ENCODE assay signal across 8 mouse cellular contexts in the genomic region with DNA sequence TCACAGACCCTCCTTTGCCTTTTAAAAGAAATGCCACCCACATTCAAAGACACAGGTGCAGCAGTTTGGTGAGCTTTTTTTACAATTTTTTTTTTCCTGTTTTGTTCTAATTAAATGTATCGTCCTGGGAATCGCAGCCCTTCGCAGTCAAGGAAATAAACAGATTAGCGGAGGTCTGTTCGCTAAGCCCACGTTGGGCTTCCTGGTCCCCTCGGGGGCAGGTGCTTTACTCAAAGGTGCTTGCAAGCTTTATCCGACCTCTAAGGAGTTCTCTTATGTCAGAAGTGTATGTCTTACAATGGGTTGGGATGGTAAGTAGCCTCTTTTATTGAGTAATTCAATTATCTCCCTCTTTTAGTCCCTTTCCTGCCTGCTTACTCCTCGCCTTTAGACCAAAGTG. TPM values are rescaled to one million over a fixed set of nuclear protein-coding genes. Genes with fewer than 3 reads are reported as not detected.
DNase-seq lines count a peak whose midpoint lies in the region; ATAC-seq and TF ChIP-seq lines count a peak whose summit lies in the region.

No protein-coding gene starts in this region.

- H3K4me3 ChIP-seq in cortical plate, adult 2 months (ENCODE audit: insufficient read depth, low read length), result peak overlapping the region; percentile 95
- peak overlapping the region; percentile 86 for H3K4me3 ChIP-seq in hindbrain, embryonic 11.5 days (ENCODE audit: low read depth, low read length)
- peak overlapping the region; percentile 92 for H3K4me3 ChIP-seq in midbrain, embryonic 12.5 days

- 4% methylated on average over 9 of the region's 9 CpGs for WGBS in hindbrain, embryonic 11.5 days
- under 1% methylated on average over 9 of the region's 9 CpGs for WGBS in midbrain, embryonic 12.5 days

- no peaks in the 10 kb centered on the region; the same call in 1 of the 2 replicates for H3K36me3 ChIP-seq in hindbrain, embryonic 11.5 days (ENCODE audit: control insufficient read depth, insufficient read depth, low read length)
- no peaks in the 10 kb centered on the region for H3K36me3 ChIP-seq in midbrain, embryonic 12.5 days

- intact Hi-C loops in left cerebral cortex, postnatal 25 days (cut with DNase I), result loop anchor here (5.0 kb wide), 1 partner anchor 415 kb away; the partner anchor contains the start of genes Fkrp and Strn4

- no peak for TF ChIP-seq POLR2A in cortical plate, adult 2 months (IDR thresholded peaks at IDR 0.05; ENCODE audit: extremely low read depth, insufficient read depth, low read length)

- ATAC-seq in hindbrain, embryonic 11.5 days (ENCODE audit: low FRiP score), result no peak
- ATAC-seq in midbrain, embryonic 12.5 days (ENCODE audit: low FRiP score, low read depth), result no peak
- ATAC-seq in monocyte, adult 5-6 weeks (replicated peaks; ENCODE audit: insufficient number of reproducible peaks, low FRiP score, low TSS enrichment, poor library complexity, severe bottlenecking), result no peak

- peak overlapping the region; percentile 83 for H3K4me2 ChIP-seq in hindbrain, embryonic 11.5 days (replicated peaks; ENCODE audit: low read depth, low read length)
- peak overlapping the region; percentile 82 for H3K4me2 ChIP-seq in midbrain, embryonic 12.5 days (replicated peaks)

- H3K9me3 ChIP-seq in hindbrain, embryonic 11.5 days (ENCODE audit: control insufficient read depth, low read length), result no peaks in the 10 kb centered on the region
- H3K9me3 ChIP-seq in midbrain, embryonic 12.5 days, result no peaks in the 10 kb centered on the region

- H3K4me1 ChIP-seq in cortical plate, adult 2 months (ENCODE audit: control insufficient read depth, insufficient read depth, low read length), result peaks cover 18% of the 10 kb centered on the region
- H3K4me1 ChIP-seq in hindbrain, embryonic 11.5 days (replicated peaks; ENCODE audit: control insufficient read depth, insufficient read depth, low read length), result peaks cover 6% of the 10 kb centered on the region; the same call in 1 of the 2 replicates
- H3K4me1 ChIP-seq in midbrain, embryonic 12.5 days, result peaks cover 40% of the 10 kb centered on the region

- no peak for TF ChIP-seq CTCF in cortical plate, adult 2 months (IDR thresholded peaks at IDR 0.05; ENCODE audit: extremely low read depth, insufficient read depth, low read length)

- peak overlapping the region; percentile 100 for H3K27ac ChIP-seq in cortical plate, adult 2 months (ENCODE audit: insufficient read depth, low read length)
- peak overlapping the region; percentile 100 for H3K27ac ChIP-seq in hindbrain, embryonic 11.5 days (ENCODE audit: low read depth, low read length)
- peak overlapping the region; percentile 100 for H3K27ac ChIP-seq in midbrain, embryonic 12.5 days (replicated peaks)

- DNase-seq in left cerebral cortex, postnatal 25 days (ENCODE audit: low spot score in 2 of 2), result peak; percentile 11 to 25
- DNase-seq in left cerebral cortex, adult 8-10 months (ENCODE audit: low spot score in 2 of 2), result no peak
- DNase-seq in hindbrain, embryonic 11.5 days (ENCODE audit: low spot score), result no peak
- DNase-seq in adrenal gland, adult 8-10 months, result no peak
- no peak for DNase-seq in layer of hippocampus, adult 8-10 months (ENCODE audit: low spot score in 2 of 2)

- H3K9ac ChIP-seq in hindbrain, embryonic 11.5 days (ENCODE audit: low read depth, low read length), result peak overlapping the region; percentile 99
- H3K9ac ChIP-seq in midbrain, embryonic 12.5 days (replicated peaks), result peak overlapping the region; percentile 100

- no peaks in the 10 kb centered on the region for H3K27me3 ChIP-seq in hindbrain, embryonic 11.5 days (ENCODE audit: control insufficient read depth, insufficient read depth, low read length)
- H3K27me3 ChIP-seq in midbrain, embryonic 12.5 days, result no peaks in the 10 kb centered on the region

RNA-seq across cellular contexts. Expression of gene Zc3h4, which starts 1.7 kb away (rescaled TPM):
- total RNA-seq in left cerebral cortex, postnatal 25 days (2021), result 10 to 100 TPM; 58.6 to 58.8 TPM
- 10 to 100 TPM; 48.3 to 56.6 (median 52.4) TPM for total RNA-seq in left cerebral cortex, adult 8-10 months (2022)
- 33.9 and 38.9 TPM in 2 replicates for polyA plus RNA-seq in cortical plate, adult 2 months (2012; rRNA removed)
- polyA plus RNA-seq in hindbrain, embryonic 11.5 days (2014; fragmentation: Nextera tagmentation; extraction: Ambion mirVana), result 15.7 and 20.7 TPM in 2 replicates
- 27.4 and 31.1 TPM in 2 replicates for polyA plus RNA-seq in midbrain, embryonic 12.5 days (2016; fragmentation: Nextera tagmentation; extraction: Ambion mirVana)
- 20.4 to 63.1 TPM (median 27.4 TPM) in 3 replicates for total RNA-seq in monocyte, adult 5-6 weeks (2017)
- total RNA-seq in adrenal gland, adult 8-10 months (2022), result 10 to 100 TPM; 43.4 to 47.5 (median 46.2) TPM
- total RNA-seq in layer of hippocampus, adult 8-10 months (2022), result 10 to 100 TPM; 43.3 to 50.2 (median 47.1) TPM

RNA-seq across cellular contexts. Expression of gene Sae1, which starts 14.8 kb away (rescaled TPM):
- 100 to 1,000 TPM; 105 to 120 TPM for total RNA-seq in left cerebral cortex, postnatal 25 days (2021)
- 100 to 1,000 TPM in 3 of 4 experiments, 10 to 100 TPM in 1; 92.2 to 108 (median 105) TPM for total RNA-seq in left cerebral cortex, adult 8-10 months (2022)
- 95.8 and 97.1 TPM in 2 replicates for polyA plus RNA-seq in cortical plate, adult 2 months (2012; rRNA removed)
- 339 and 377 TPM in 2 replicates for polyA plus RNA-seq in hindbrain, embryonic 11.5 days (2014; fragmentation: Nextera tagmentation; extraction: Ambion mirVana)
- 331 and 332 TPM in 2 replicates for polyA plus RNA-seq in midbrain, embryonic 12.5 days (2016; fragmentation: Nextera tagmentation; extraction: Ambion mirVana)
- 108 to 150 TPM (median 134 TPM) in 3 replicates for total RNA-seq in monocyte, adult 5-6 weeks (2017)
- total RNA-seq in adrenal gland, adult 8-10 months (2022), result 10 to 100 TPM; 64.0 to 78.2 (median 67.5) TPM
- total RNA-seq in layer of hippocampus, adult 8-10 months (2022), result 10 to 100 TPM; 89.6 to 93.3 (median 91.9) TPM

RNA-seq across cellular contexts. Expression of gene Tmem160, which starts 50.1 kb away (rescaled TPM):
- 10 to 100 TPM; 66.5 to 80.1 TPM for total RNA-seq in left cerebral cortex, postnatal 25 days (2021)
- 10 to 100 TPM; 53.3 to 81.3 (median 69.6) TPM for total RNA-seq in left cerebral cortex, adult 8-10 months (2022)
- polyA plus RNA-seq in cortical plate, adult 2 months (2012; rRNA removed), result 105 and 115 TPM in 2 replicates
- polyA plus RNA-seq in hindbrain, embryonic 11.5 days (2014; fragmentation: Nextera tagmentation; extraction: Ambion mirVana), result 51.4 and 56.5 TPM in 2 replicates
- 46.9 and 51.1 TPM in 2 replicates for polyA plus RNA-seq in midbrain, embryonic 12.5 days (2016; fragmentation: Nextera tagmentation; extraction: Ambion mirVana)
- total RNA-seq in monocyte, adult 5-6 weeks (2017), result 16.1 to 32.9 TPM (median 21.0 TPM) in 3 replicates
- total RNA-seq in adrenal gland, adult 8-10 months (2022), result 10 to 100 TPM; 55.2 to 93.9 (median 72.1) TPM
- 10 to 100 TPM; 53.2 to 76.7 (median 67.9) TPM for total RNA-seq in layer of hippocampus, adult 8-10 months (2022)

Comparison
In these comparisons a context has a peak if more than half of its experiments do, and no peak if none do; other contexts are left out.
1. DNase-seq: peak in left cerebral cortex, postnatal 25 days (2 of 2); none in left cerebral cortex, adult 8-10 months (0 of 2), hindbrain, embryonic 11.5 days (single experiment), adrenal gland, adult 8-10 months (single experiment) and layer of hippocampus, adult 8-10 months (0 of 2).
2. Peak in every context shown above with its lines, with median percentiles within 50 percentile points of each other: H3K27ac ChIP-seq and H3K4me3 ChIP-seq.